Mouse (Mus musculus): ENCODE measurements around the gene Polr2e. TPM values are rescaled to one million over a fixed set of nuclear protein-coding genes. Genes with fewer than 3 reads are reported as not detected.

The Polr2e gene
- polyA plus RNA-seq, 1 experiment = 55.5 TPM

- Histone ChIP-seq H3K4me3 (ENCODE audit: insufficient read depth, low read length) (no peak overlapping the region), H3K4me1 (ENCODE audit: control insufficient read depth, insufficient read depth, low read length) (peaks cover 35% of the 10 kb centered on the region), H3K27ac (ENCODE audit: insufficient read depth, low read depth, low read length) (no peak overlapping the region)
- TF ChIP-seq POLR2A (IDR thresholded peaks at IDR 0.05; ENCODE audit: borderline replicate concordance, low read depth, low read length) (no peak), CTCF (IDR thresholded peaks at IDR 0.05; ENCODE audit: low read depth, low read length) (no peak)
These were observed 2.8 kb downstream of the Polr2e start for GRCm38 (mm10) chr10:80036832-80037231.

GRCm38 (mm10) chr10:80035686-80036085, 3.9 kb downstream of the Polr2e start:
- Histone ChIP-seq H3K27ac (ENCODE audit: insufficient read depth, low read depth, low read length) (no peak overlapping the region), H3K4me1 (ENCODE audit: control insufficient read depth, insufficient read depth, low read length) (peaks cover 40% of the 10 kb centered on the region), H3K4me3 (ENCODE audit: insufficient read depth, low read length) (no peak overlapping the region)
- TF ChIP-seq CTCF (IDR thresholded peaks at IDR 0.05; ENCODE audit: low read depth, low read length) = no peak
- no peak for TF ChIP-seq POLR2A (IDR thresholded peaks at IDR 0.05; ENCODE audit: borderline replicate concordance, low read depth, low read length)

DNA sequence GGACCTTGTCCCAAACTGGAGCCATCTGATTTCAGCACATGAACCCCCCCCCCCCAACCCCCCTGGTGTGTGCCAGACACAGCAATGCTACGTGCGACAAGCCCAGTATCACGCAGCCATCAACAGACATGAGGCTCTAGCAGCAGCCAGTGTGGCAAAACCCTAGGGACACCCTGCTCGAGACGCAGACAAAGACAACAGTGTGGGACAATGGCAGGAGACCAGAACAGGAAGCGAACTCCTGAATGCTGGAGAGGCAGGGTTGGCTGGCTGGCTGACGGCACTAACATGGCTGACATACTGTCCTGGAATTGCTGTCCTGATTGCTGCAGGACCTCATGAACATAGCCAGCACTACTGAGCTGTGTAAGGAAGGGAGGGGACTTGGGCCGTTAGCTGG, 4.4 kb downstream of the Polr2e start:
- Histone ChIP-seq H3K4me3 (ENCODE audit: insufficient read depth, low read length) (no peak overlapping the region), H3K27ac (ENCODE audit: insufficient read depth, low read depth, low read length) (no peak overlapping the region), H3K4me1 (ENCODE audit: control insufficient read depth, insufficient read depth, low read length) (peaks cover 40% of the 10 kb centered on the region)
- TF ChIP-seq CTCF (IDR thresholded peaks at IDR 0.05; ENCODE audit: low read depth, low read length) (no peak), POLR2A (IDR thresholded peaks at IDR 0.05; ENCODE audit: borderline replicate concordance, low read depth, low read length) (no peak)

DNA sequence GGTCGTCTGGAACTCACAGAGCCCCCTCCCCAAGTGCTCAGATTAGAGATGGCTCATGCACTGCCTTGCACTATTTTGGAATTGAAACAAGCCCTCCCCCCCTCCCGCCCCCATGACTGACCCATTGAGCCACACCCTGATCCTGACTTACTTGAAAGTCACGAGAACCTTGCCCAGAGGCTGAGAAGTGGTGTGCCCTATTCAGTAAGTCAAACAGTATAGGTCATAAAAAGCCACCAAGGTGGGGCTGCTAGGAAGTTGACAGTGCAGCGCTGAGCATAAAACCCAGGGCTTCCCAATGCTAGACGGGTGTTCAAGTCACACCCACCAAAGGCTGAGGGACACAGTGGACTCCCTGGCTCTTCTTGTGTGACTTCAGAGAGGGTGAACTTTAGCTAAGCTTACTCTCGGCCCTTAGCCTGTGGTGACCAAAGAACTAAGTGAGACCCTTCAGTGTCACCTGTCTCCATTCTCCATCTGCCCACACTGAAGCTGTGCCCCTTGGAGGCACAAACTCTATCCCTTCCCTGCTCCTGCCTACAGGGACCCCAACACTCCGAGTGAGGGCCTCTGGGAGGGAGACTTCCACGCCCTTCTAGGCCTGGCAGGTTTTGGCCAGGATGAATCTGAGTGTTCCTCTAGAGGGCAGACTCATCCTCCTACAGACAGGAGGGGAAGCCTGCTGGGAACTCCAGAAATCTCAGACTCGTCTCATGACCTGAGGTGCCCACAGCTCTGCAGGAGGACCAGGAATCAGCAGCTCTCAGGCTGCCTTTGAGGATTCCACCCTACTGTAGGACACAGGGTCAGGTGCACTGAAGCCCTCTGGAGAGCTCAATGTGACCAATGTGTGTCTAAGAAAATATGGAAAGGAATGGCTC, 5.8 kb downstream of the Polr2e start:
- Histone ChIP-seq H3K4me3 (ENCODE audit: insufficient read depth, low read length) (peak overlapping the region; percentile 7; the same call in 1 of the 2 replicates), H3K4me1 (ENCODE audit: control insufficient read depth, insufficient read depth, low read length) (peaks cover 37% of the 10 kb centered on the region), H3K27ac (ENCODE audit: insufficient read depth, low read depth, low read length) (peak overlapping the region; percentile 91)
- TF ChIP-seq CTCF (IDR thresholded peaks at IDR 0.05; ENCODE audit: low read depth, low read length) = 0 out of 2 replicates have a peak, but pooled peaks have one; percentile 15
- TF ChIP-seq POLR2A (IDR thresholded peaks at IDR 0.05; ENCODE audit: borderline replicate concordance, low read depth, low read length) = no peak

DNA sequence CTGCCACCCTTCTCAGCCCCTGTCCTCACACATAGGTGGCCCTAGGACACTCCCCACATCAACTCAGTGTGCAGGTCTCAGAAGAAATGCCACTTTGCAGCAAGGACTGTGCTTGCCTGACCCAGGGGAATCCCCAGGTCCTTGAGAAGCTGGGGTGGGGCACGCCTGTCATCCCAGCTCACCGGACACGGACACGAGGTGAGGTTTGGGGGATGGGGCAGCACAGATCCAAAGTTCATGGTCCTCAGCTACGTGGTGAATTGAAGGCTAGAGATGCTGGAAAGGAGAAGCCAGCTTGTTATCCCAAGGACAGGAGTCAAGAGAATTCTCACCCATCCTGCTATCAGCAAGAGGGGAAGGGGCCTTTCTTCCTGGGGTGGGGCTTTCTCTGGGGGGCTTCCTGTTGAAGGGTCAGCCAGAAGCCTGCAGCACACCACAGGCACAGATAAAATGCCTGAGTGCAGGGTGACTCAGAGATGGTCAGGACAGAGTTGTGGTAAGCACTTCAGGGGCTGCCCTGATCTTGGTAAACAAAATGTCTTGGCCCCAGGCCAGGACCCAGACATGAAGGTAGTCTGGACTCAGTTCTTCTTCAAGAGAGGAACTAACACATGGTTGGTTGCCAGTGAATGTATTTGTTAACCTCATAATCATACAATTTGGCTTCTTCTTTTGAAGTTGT, 6.7 kb downstream of the Polr2e start:
- Histone ChIP-seq H3K4me3 (ENCODE audit: insufficient read depth, low read length) (no peak overlapping the region), H3K4me1 (ENCODE audit: control insufficient read depth, insufficient read depth, low read length) (peaks cover 32% of the 10 kb centered on the region), H3K27ac (ENCODE audit: insufficient read depth, low read depth, low read length) (peak overlapping the region; percentile 91)
- TF ChIP-seq CTCF (IDR thresholded peaks at IDR 0.05; ENCODE audit: low read depth, low read length) = no peak
- no peak for TF ChIP-seq POLR2A (IDR thresholded peaks at IDR 0.05; ENCODE audit: borderline replicate concordance, low read depth, low read length)

- H3K4me3 ChIP-seq (ENCODE audit: insufficient read depth, low read length) = no peak overlapping the region
- TF ChIP-seq POLR2A (IDR thresholded peaks at IDR 0.05; ENCODE audit: borderline replicate concordance, low read depth, low read length) (no peak), CTCF (IDR thresholded peaks at IDR 0.05; ENCODE audit: low read depth, low read length) (no peak)
- H3K27ac ChIP-seq (ENCODE audit: insufficient read depth, low read depth, low read length) = no peak overlapping the region
- H3K4me1 ChIP-seq (ENCODE audit: control insufficient read depth, insufficient read depth, low read length) = peaks cover 33% of the 10 kb centered on the region
These were observed 8.9 kb downstream of the Polr2e start for GRCm38 (mm10) chr10:80030736-80031135.

- Histone ChIP-seq H3K4me1 (ENCODE audit: control insufficient read depth, insufficient read depth, low read length) (peaks cover 38% of the 10 kb centered on the region), H3K4me3 (ENCODE audit: insufficient read depth, low read length) (no peak overlapping the region), H3K27ac (ENCODE audit: insufficient read depth, low read depth, low read length) (no peak overlapping the region)
- TF ChIP-seq POLR2A (IDR thresholded peaks at IDR 0.05; ENCODE audit: borderline replicate concordance, low read depth, low read length) (no peak), CTCF (IDR thresholded peaks at IDR 0.05; ENCODE audit: low read depth, low read length) (no peak)
These were observed 9.4 kb downstream of the Polr2e start for GRCm38 (mm10) chr10:80030191-80030590.

GRCm38 (mm10) chr10:80028521-80028846, 11.1 kb downstream of the Polr2e start:
- peaks cover 41% of the 10 kb centered on the region for H3K4me1 ChIP-seq (ENCODE audit: control insufficient read depth, insufficient read depth, low read length)
- no peak for TF ChIP-seq CTCF (IDR thresholded peaks at IDR 0.05; ENCODE audit: low read depth, low read length)
- no peak for TF ChIP-seq POLR2A (IDR thresholded peaks at IDR 0.05; ENCODE audit: borderline replicate concordance, low read depth, low read length)
- H3K27ac ChIP-seq (ENCODE audit: insufficient read depth, low read depth, low read length) = no peak overlapping the region
- no peak overlapping the region for H3K4me3 ChIP-seq (ENCODE audit: insufficient read depth, low read length)

DNA sequence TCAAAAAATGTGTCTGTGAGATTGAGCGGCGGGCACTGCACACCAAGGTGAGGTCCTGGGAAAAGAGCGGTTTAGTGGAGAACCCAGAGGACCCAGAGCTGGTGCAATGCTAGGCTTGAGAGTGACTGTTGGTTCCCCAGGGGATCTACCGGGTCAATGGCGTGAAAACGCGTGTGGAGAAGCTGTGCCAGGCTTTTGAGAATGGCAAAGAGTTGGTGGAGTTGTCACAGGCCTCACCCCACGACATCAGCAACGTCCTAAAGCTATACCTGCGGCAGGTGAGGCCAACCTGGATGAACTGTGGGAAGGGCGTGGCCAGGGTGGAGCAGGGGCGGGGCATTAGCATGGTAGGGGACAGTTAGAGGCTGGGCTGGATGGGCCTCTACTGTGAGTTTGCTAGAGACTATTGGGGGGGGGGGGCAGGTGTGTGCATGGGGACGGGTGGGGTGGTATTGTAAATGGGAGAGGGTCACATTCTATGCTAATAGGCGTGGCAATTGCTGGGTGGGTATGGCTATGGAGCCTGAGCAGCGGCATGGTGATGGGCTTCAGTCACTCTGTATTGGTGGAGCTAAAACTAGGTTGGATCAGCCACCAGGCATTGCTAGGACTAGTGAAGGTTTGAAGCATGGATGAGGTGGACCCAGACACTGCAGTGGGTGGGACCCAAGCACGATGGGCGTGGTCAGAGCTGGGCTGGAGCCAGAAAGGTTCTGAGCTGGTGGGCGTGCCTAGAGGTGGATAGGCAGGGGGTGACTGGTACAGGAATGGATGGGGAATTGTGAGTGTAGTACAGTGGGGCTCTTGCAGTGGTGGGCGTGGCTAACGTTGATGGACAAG, 11.7 kb downstream of the Polr2e start:
- no peak for TF ChIP-seq CTCF (IDR thresholded peaks at IDR 0.05; ENCODE audit: low read depth, low read length)
- Histone ChIP-seq H3K4me1 (ENCODE audit: control insufficient read depth, insufficient read depth, low read length) (peaks cover 42% of the 10 kb centered on the region), H3K27ac (ENCODE audit: insufficient read depth, low read depth, low read length) (no peak overlapping the region), H3K4me3 (ENCODE audit: insufficient read depth, low read length) (no peak overlapping the region)
